Mouse (Mus musculus) cortical plate, adult 2 months (tissue): Measurements from ENCODE around the gene Atp5d.

Experiments
- CTCF ChIP-seq: fragments of 200-500 bp; IDR thresholded peaks from 2 replicates; pipeline ENCODE4 v1.5.1; 2011; ENCODE audit warnings: mild to moderate bottlenecking, control low read depth, low read length; ENCODE audit not compliant: insufficient read depth; ENCODE audit errors: extremely low read depth
- POLR2A ChIP-seq: fragments of 200-500 bp; IDR thresholded peaks from 2 replicates; pipeline ENCODE4 v1.6.1; 2011; ENCODE audit warnings: mild to moderate bottlenecking, low read length, control low read depth; ENCODE audit not compliant: insufficient read depth; ENCODE audit errors: extremely low read depth

- no peak for TF ChIP-seq CTCF
- no peak for TF ChIP-seq POLR2A
Measured at GRCm38 (mm10) chr10:80150226-80151210, 12.1 kb downstream of the Atp5d start.
